Mouse (Mus musculus): ENCODE measurements around the gene Rgs3. TPM values are rescaled to one million over a fixed set of nuclear protein-coding genes. Genes with fewer than 3 reads are reported as not detected.
A peak's percentile ranks its signal among the peaks of the same experiment; 100 is the strongest.

Rgs3 gene
- polyA plus RNA-seq, 2 experiments: 3.6 to 3.9 TPM

- WGBS (ENCODE audit: insufficient replicate concordance): 68% methylated on average over 20 of the region's 20 CpGs
Observed at GRCm38 (mm10) chr4:62727541-62728303, 168.1 kb downstream of the Rgs3 start.

GRCm38 (mm10) chr4:62728471-62728870 is 168.8 kb downstream of the Rgs3 start:
- no peak overlapping the region for H3K4me2 ChIP-seq (ENCODE audit: low read depth)
- no peaks in the 10 kb centered on the region for H3K36me3 ChIP-seq (replicated peaks; ENCODE audit: control insufficient read depth, insufficient read depth, low read depth)
- H3K4me1 ChIP-seq (replicated peaks; ENCODE audit: control insufficient read depth in 2 of 2, insufficient read depth in 2 of 2, low read length in 1 of 2): peaks cover 0 to 6% of the 10 kb centered on the region in 2 experiments; a peak in 2 of 4 replicates
- TF ChIP-seq CTCF (IDR thresholded peaks at IDR 0.05; ENCODE audit: low read depth): no peak
- TF ChIP-seq EP300 (IDR thresholded peaks at IDR 0.05; ENCODE audit: low read depth): no peak
- H3K27ac ChIP-seq: no peak overlapping the region
- 60% methylated on average over 6 of the region's 6 CpGs for WGBS (ENCODE audit: insufficient replicate concordance)
- H3K9me3 ChIP-seq (ENCODE audit: control insufficient read depth, low read length): no peaks in the 10 kb centered on the region
- DNase-seq (ENCODE audit: low read depth in 3 of 3, low spot score in 3 of 3) (no peak), ATAC-seq (ENCODE audit: insufficient read depth) (no peak)
- H3K9ac ChIP-seq (replicated peaks): no peak overlapping the region
- no peak overlapping the region for H3K4me3 ChIP-seq (ENCODE audit: insufficient read depth in 1 of 2, low read depth in 2 of 2, low read length in 2 of 2)
- H3K27me3 ChIP-seq (ENCODE audit: control insufficient read depth, insufficient read depth, low read length): no peaks in the 10 kb centered on the region

More at GRCm38 (mm10) chr4:62727541-62728303, 168.1 kb downstream of the Rgs3 start:
- Histone ChIP-seq H3K36me3 (replicated peaks; ENCODE audit: control insufficient read depth, insufficient read depth, low read depth) (no peaks in the 10 kb centered on the region), H3K4me1 (replicated peaks; ENCODE audit: control insufficient read depth in 2 of 2, insufficient read depth in 2 of 2, low read length in 1 of 2) (peaks cover 0 to 7% of the 10 kb centered on the region in 2 experiments; a peak in 2 of 4 replicates), H3K4me2 (ENCODE audit: low read depth) (no peak overlapping the region), H3K27me3 (ENCODE audit: control insufficient read depth, insufficient read depth, low read length) (no peaks in the 10 kb centered on the region), H3K9ac (replicated peaks) (no peak overlapping the region), H3K4me3 (ENCODE audit: insufficient read depth in 1 of 2, low read depth in 2 of 2, low read length in 2 of 2) (no peak overlapping the region), H3K9me3 (ENCODE audit: control insufficient read depth, low read length) (no peaks in the 10 kb centered on the region), H3K27ac (no peak overlapping the region)
- no peak for DNase-seq (ENCODE audit: low read depth in 3 of 3, low spot score in 3 of 3)
- no peak for ATAC-seq (ENCODE audit: insufficient read depth)
- TF ChIP-seq CTCF (IDR thresholded peaks at IDR 0.05; ENCODE audit: low read depth): peak; percentile 41
- no peak for TF ChIP-seq EP300 (IDR thresholded peaks at IDR 0.05; ENCODE audit: low read depth)

- Histone ChIP-seq H3K27me3 (ENCODE audit: control insufficient read depth, insufficient read depth, low read length) (no peaks in the 10 kb centered on the region), H3K4me3 (ENCODE audit: insufficient read depth in 1 of 2, low read depth in 2 of 2, low read length in 2 of 2) (no peak overlapping the region), H3K4me1 (replicated peaks; ENCODE audit: control insufficient read depth in 2 of 2, insufficient read depth in 2 of 2, low read length in 1 of 2) (peaks cover 0 to 6% of the 10 kb centered on the region in 2 experiments; a peak in 2 of 4 replicates), H3K9ac (replicated peaks) (no peak overlapping the region), H3K9me3 (ENCODE audit: control insufficient read depth, low read length) (no peaks in the 10 kb centered on the region), H3K27ac (no peak overlapping the region), H3K4me2 (ENCODE audit: low read depth) (no peak overlapping the region), H3K36me3 (replicated peaks; ENCODE audit: control insufficient read depth, insufficient read depth, low read depth) (no peaks in the 10 kb centered on the region)
- ATAC-seq (ENCODE audit: insufficient read depth): no peak
- DNase-seq (ENCODE audit: low read depth in 3 of 3, low spot score in 3 of 3): no peak
- WGBS (ENCODE audit: insufficient replicate concordance): 34% methylated on average over 4 of the region's 4 CpGs
- TF ChIP-seq EP300 (IDR thresholded peaks at IDR 0.05; ENCODE audit: low read depth): no peak
- no peak for TF ChIP-seq CTCF (IDR thresholded peaks at IDR 0.05; ENCODE audit: low read depth)
Observed at GRCm38 (mm10) chr4:62729191-62729590, 169.5 kb downstream of the Rgs3 start.

- Histone ChIP-seq H3K27ac (no peak overlapping the region), H3K4me3 (ENCODE audit: insufficient read depth in 1 of 2, low read depth in 2 of 2, low read length in 2 of 2) (no peak overlapping the region), H3K36me3 (replicated peaks; ENCODE audit: control insufficient read depth, insufficient read depth, low read depth) (no peaks in the 10 kb centered on the region), H3K4me2 (ENCODE audit: low read depth) (no peak overlapping the region), H3K27me3 (ENCODE audit: control insufficient read depth, insufficient read depth, low read length) (no peaks in the 10 kb centered on the region), H3K9ac (replicated peaks) (no peak overlapping the region), H3K9me3 (ENCODE audit: control insufficient read depth, low read length) (no peaks in the 10 kb centered on the region), H3K4me1 (replicated peaks; ENCODE audit: control insufficient read depth in 2 of 2, insufficient read depth in 2 of 2, low read length in 1 of 2) (peaks cover 0 to 6% of the 10 kb centered on the region in 2 experiments; a peak in 2 of 4 replicates)
- 40% methylated on average over 5 of the region's 5 CpGs for WGBS (ENCODE audit: insufficient replicate concordance)
- no peak for TF ChIP-seq EP300 (IDR thresholded peaks at IDR 0.05; ENCODE audit: low read depth)
- no peak for TF ChIP-seq CTCF (IDR thresholded peaks at IDR 0.05; ENCODE audit: low read depth)
- no peak for ATAC-seq (ENCODE audit: insufficient read depth)
- DNase-seq (ENCODE audit: low read depth in 3 of 3, low spot score in 3 of 3): no peak
Observed at GRCm38 (mm10) chr4:62729941-62730340, 170.3 kb downstream of the Rgs3 start.

- Histone ChIP-seq H3K27ac (no peak overlapping the region), H3K4me2 (ENCODE audit: low read depth) (no peak overlapping the region), H3K9ac (replicated peaks) (no peak overlapping the region), H3K27me3 (ENCODE audit: control insufficient read depth, insufficient read depth, low read length) (no peaks in the 10 kb centered on the region), H3K9me3 (ENCODE audit: control insufficient read depth, low read length) (no peaks in the 10 kb centered on the region), H3K4me3 (ENCODE audit: insufficient read depth in 1 of 2, low read depth in 2 of 2, low read length in 2 of 2) (no peak overlapping the region), H3K36me3 (replicated peaks; ENCODE audit: control insufficient read depth, insufficient read depth, low read depth) (no peaks in the 10 kb centered on the region), H3K4me1 (replicated peaks; ENCODE audit: control insufficient read depth in 2 of 2, insufficient read depth in 2 of 2, low read length in 1 of 2) (peaks cover 0 to 6% of the 10 kb centered on the region in 2 experiments; a peak in 2 of 4 replicates)
- WGBS (ENCODE audit: insufficient replicate concordance): 75% methylated on average over 3 of the region's 3 CpGs
- ATAC-seq (ENCODE audit: insufficient read depth): no peak
- DNase-seq (ENCODE audit: low read depth in 3 of 3, low spot score in 3 of 3): no peak
- TF ChIP-seq CTCF (IDR thresholded peaks at IDR 0.05; ENCODE audit: low read depth) (no peak), EP300 (IDR thresholded peaks at IDR 0.05; ENCODE audit: low read depth) (no peak)
Observed at GRCm38 (mm10) chr4:62730861-62731260, 171.2 kb downstream of the Rgs3 start.
